Mouse (Mus musculus) stomach, postnatal 0 days (tissue): ENCODE measurements around the gene Trim47. TPM values are rescaled to one million over a fixed set of nuclear protein-coding genes. Genes with fewer than 3 reads are reported as not detected.

Experiments
- ATAC-seq: fragments of 200-750 bp; cut with Nextera tagmentation; 2 replicates; pipeline ENCODE4 v1.8.0; 2017; ENCODE audit not compliant: low FRiP score, low TSS enrichment
- DNase-seq: peaks from one replicate; pipeline ENCODE4 v3.0.0-alpha.2; 2016; ENCODE audit warnings: low spot score
- H3K27ac ChIP-seq: fragments of 300-500 bp; sonication (generic); replicated peaks from 2 replicates; pipeline ENCODE4 v1.5.1; 2014; ENCODE audit warnings: mild to moderate bottlenecking, control low read depth
- H3K27me3 ChIP-seq: fragments of 300-500 bp; sonication (generic); 2 replicates; pipeline ENCODE4 v1.6.1; 2014; ENCODE audit warnings: low read length; ENCODE audit not compliant: control insufficient read depth, insufficient read depth
- H3K36me3 ChIP-seq: fragments of 300-500 bp; sonication (generic); 2 replicates; pipeline ENCODE4 v1.6.1; 2014; ENCODE audit warnings: low read length, mixed read lengths; ENCODE audit not compliant: control insufficient read depth, insufficient read depth
- H3K4me1 ChIP-seq: fragments of 300-500 bp; sonication (generic); replicated peaks from 2 replicates; pipeline ENCODE4 v1.6.1; 2014; ENCODE audit warnings: antibody characterized with exemption; ENCODE audit not compliant: control insufficient read depth, insufficient read depth
- H3K4me2 ChIP-seq: fragments of 300-500 bp; sonication (generic); replicated peaks from 2 replicates; pipeline ENCODE4 v1.6.1; 2014; ENCODE audit warnings: low read depth, mild to moderate bottlenecking, control low read depth, moderate library complexity
- H3K4me3 ChIP-seq: fragments of 300-500 bp; sonication (generic); 2 replicates; pipeline ENCODE4 v1.5.1; 2014; ENCODE audit warnings: low read depth, low read length, control low read depth
- H3K9ac ChIP-seq: fragments of 300-500 bp; sonication (generic); 2 replicates; pipeline ENCODE4 v1.6.1; 2014; ENCODE audit warnings: mild to moderate bottlenecking, low read length, control low read depth, mixed read lengths
- H3K9me3 ChIP-seq: fragments of 300-500 bp; sonication (generic); 2 replicates; pipeline ENCODE4 v1.6.1; 2016; ENCODE audit warnings: low read length; ENCODE audit not compliant: control insufficient read depth
- CTCF ChIP-seq: IDR thresholded peaks from 2 replicates; pipeline ENCODE4 v1.5.1; 2016; ENCODE audit warnings: antibody characterized with exemption, low read depth, mild to moderate bottlenecking, moderate library complexity
- EP300 ChIP-seq: optimal IDR thresholded peaks from 2 replicates; pipeline ENCODE3; 2016; ENCODE audit warnings: antibody characterized with exemption
- WGBS: fragments of 180-500 bp; shearing (Covaris S2); extraction: QIAGEN DNeasy Blood & Tissue Kit; methylation state at CpG from one replicate; pipeline ENCODE4 v1.1.7; 2014; 5-methylcytosine and 5-hydroxymethylcytosine counted together
- polyA plus RNA-seq: library from polyadenylated mRNA; unstranded; fragments of >200 nt; fragmentation: Nextera tagmentation; extraction: Ambion mirVana; gene quantifications from 2 replicates; pipeline ENCODE4 v1.2.1, GENCODE M21; 2015

The Trim47 gene
- polyA plus RNA-seq, 1 experiment from 2014 or later, result 34.6 TPM

GRCm38 (mm10) chr11:116076266-116076540 is 50.8 kb downstream of the Trim47 start:
- H3K9ac ChIP-seq, result no peak overlapping the region
- no peak overlapping the region for H3K4me3 ChIP-seq
- no peak overlapping the region for H3K4me2 ChIP-seq
- H3K9me3 ChIP-seq, result no peaks in the 10 kb centered on the region
- 51% methylated on average over 7 of the region's 7 CpGs for WGBS
- no peak overlapping the region for H3K27ac ChIP-seq
- peaks cover 18% of the 10 kb centered on the region for H3K36me3 ChIP-seq
- ATAC-seq, result no peak
- no peak for DNase-seq
- H3K4me1 ChIP-seq, result 0 out of 2 replicates have a peak, but pooled peaks cover 3% of the 10 kb centered on the region
- TF ChIP-seq CTCF (no peak), EP300 (no peak)
- H3K27me3 ChIP-seq, result no peaks in the 10 kb centered on the region

- Histone ChIP-seq H3K36me3 (peaks cover 18% of the 10 kb centered on the region), H3K4me2 (no peak overlapping the region), H3K27me3 (no peaks in the 10 kb centered on the region), H3K9ac (no peak overlapping the region), H3K9me3 (no peaks in the 10 kb centered on the region), H3K4me3 (no peak overlapping the region), H3K4me1 (0 out of 2 replicates have a peak, but pooled peaks cover 3% of the 10 kb centered on the region), H3K27ac (no peak overlapping the region)
- 51% methylated on average over 19 of the region's 20 CpGs for WGBS
- TF ChIP-seq CTCF, result peak; percentile 23; the same call in 1 of the 2 replicates
- TF ChIP-seq EP300, result no peak
- DNase-seq (no peak), ATAC-seq (no peak)
These were observed 51.3 kb downstream of the Trim47 start for GRCm38 (mm10) chr11:116075539-116076265.

GRCm38 (mm10) chr11:116074436-116074991 is 52.5 kb downstream of the Trim47 start:
- Histone ChIP-seq H3K9me3 (no peaks in the 10 kb centered on the region), H3K27me3 (no peaks in the 10 kb centered on the region), H3K9ac (no peak overlapping the region), H3K4me3 (no peak overlapping the region), H3K27ac (no peak overlapping the region), H3K4me1 (0 out of 2 replicates have a peak, but pooled peaks cover 3% of the 10 kb centered on the region), H3K36me3 (peaks cover 9% of the 10 kb centered on the region), H3K4me2 (no peak overlapping the region)
- no peak for DNase-seq
- 60% methylated on average over 7 of the region's 7 CpGs for WGBS
- no peak for TF ChIP-seq EP300
- no peak for TF ChIP-seq CTCF
- ATAC-seq, result no peak

GRCm38 (mm10) chr11:116072608-116073007 is 54.4 kb downstream of the Trim47 start:
- no peak overlapping the region for H3K27ac ChIP-seq

GRCm38 (mm10) chr11:116071510-116071909 is 55.5 kb downstream of the Trim47 start:
- Histone ChIP-seq H3K27me3 (no peaks in the 10 kb centered on the region), H3K27ac (no peak overlapping the region), H3K4me1 (no peaks in the 10 kb centered on the region), H3K36me3 (no peaks in the 10 kb centered on the region), H3K9ac (no peak overlapping the region), H3K9me3 (no peaks in the 10 kb centered on the region), H3K4me2 (no peak overlapping the region), H3K4me3 (no peak overlapping the region)
- TF ChIP-seq CTCF (peak; percentile 55), EP300 (no peak)
- no peak for ATAC-seq
- 55% methylated on average over 5 of the region's 5 CpGs for WGBS
- no peak for DNase-seq

More at GRCm38 (mm10) chr11:116072608-116073007, 54.4 kb downstream of the Trim47 start:
- Histone ChIP-seq H3K27me3 (no peaks in the 10 kb centered on the region), H3K36me3 (no peaks in the 10 kb centered on the region), H3K4me3 (no peak overlapping the region), H3K4me1 (no peaks in the 10 kb centered on the region), H3K9ac (no peak overlapping the region), H3K4me2 (no peak overlapping the region), H3K9me3 (no peaks in the 10 kb centered on the region)
- ATAC-seq, result no peak
- WGBS, result 77% methylated on average over 3 of the region's 3 CpGs
- no peak for DNase-seq
- TF ChIP-seq CTCF, result no peak
- TF ChIP-seq EP300, result no peak

- Histone ChIP-seq H3K9ac (no peak overlapping the region), H3K9me3 (no peaks in the 10 kb centered on the region), H3K36me3 (peaks cover 3% of the 10 kb centered on the region; the same call in 1 of the 2 replicates), H3K27me3 (no peaks in the 10 kb centered on the region), H3K4me3 (no peak overlapping the region), H3K4me1 (no peaks in the 10 kb centered on the region), H3K4me2 (no peak overlapping the region), H3K27ac (no peak overlapping the region)
- TF ChIP-seq EP300, result no peak
- TF ChIP-seq CTCF, result no peak
- ATAC-seq (no peak), DNase-seq (no peak)
- WGBS, result 79% methylated on average over 12 of the region's 12 CpGs
These were observed 61.7 kb downstream of the Trim47 start for GRCm38 (mm10) chr11:116065345-116065744.
